Mouse (Mus musculus): ENCODE measurements around the gene Nicn1.
"Not testable (repeated sequence)": the region's sequence is repeated elsewhere in the genome, so short reads cannot be mapped to it uniquely, and the experiment has no call there.

The Nicn1 gene

GRCm38 (mm10) chr9:108280071-108280828, 10.0 kb upstream of the Nicn1 start:
- DNase-seq: no peak

GRCm38 (mm10) chr9:108284410-108284809, 5.8 kb upstream of the Nicn1 start:
- peak; percentile 57 for DNase-seq

GRCm38 (mm10) chr9:108287526-108288238, 2.5 kb upstream of the Nicn1 start:
- DNase-seq: not testable (repeated sequence)

- no peak for DNase-seq
Observed at GRCm38 (mm10) chr9:108289347-108289746, 882 bp upstream of the Nicn1 start.

- no peak for DNase-seq
Observed at GRCm38 (mm10) chr9:108290773-108291172, 544 bp downstream of the Nicn1 start.

- DNase-seq: peak; percentile 23
Observed at GRCm38 (mm10) chr9:108296453-108297355, 6.5 kb downstream of the Nicn1 start, which contains the start of gene Amt. Amt (plus strand) TSS chr9:108296853.

GRCm38 (mm10) chr9:108301853-108302252, 11.6 kb downstream of the Nicn1 start:
- DNase-seq: no peak

- DNase-seq: no peak
Observed at GRCm38 (mm10) chr9:108304716-108305115, 14.5 kb downstream of the Nicn1 start.

GRCm38 (mm10) chr9:108305170-108305569, 14.9 kb downstream of the Nicn1 start:
- no peak for DNase-seq

- peak; percentile 100 for DNase-seq
Observed at GRCm38 (mm10) chr9:108305629-108306520, 15.6 kb downstream of the Nicn1 start, which contains the start of the genes Rhoa and Tcta. Rhoa (plus strand) TSS chr9:108306129. Tcta (minus strand) TSS chr9:108306160.

GRCm38 (mm10) chr9:108306571-108306980, 16.3 kb downstream of the Nicn1 start:
- peak; percentile 62 for DNase-seq

- DNase-seq: no peak
Observed at GRCm38 (mm10) chr9:108307021-108307807, 17.0 kb downstream of the Nicn1 start.

- DNase-seq: no peak
Observed at GRCm38 (mm10) chr9:108308141-108308540, 17.9 kb downstream of the Nicn1 start.

GRCm38 (mm10) chr9:108317572-108317971, 27.3 kb downstream of the Nicn1 start:
- no peak for DNase-seq

GRCm38 (mm10) chr9:108318462-108318861, 28.2 kb downstream of the Nicn1 start:
- DNase-seq: no peak

- DNase-seq: not testable (repeated sequence)
Observed at GRCm38 (mm10) chr9:108322054-108322453, 31.8 kb downstream of the Nicn1 start.

GRCm38 (mm10) chr9:108324784-108325183, 34.6 kb downstream of the Nicn1 start:
- no peak for DNase-seq

GRCm38 (mm10) chr9:108325811-108326210, 35.6 kb downstream of the Nicn1 start:
- no peak for DNase-seq

GRCm38 (mm10) chr9:108337848-108338550, 47.8 kb downstream of the Nicn1 start:
- no peak for DNase-seq

GRCm38 (mm10) chr9:108338551-108338885, 48.3 kb downstream of the Nicn1 start:
- no peak for DNase-seq
